Mouse (Mus musculus): ENCODE results near the gene Rhbdf1.
"Not testable (repeated sequence)": the region's sequence is repeated elsewhere in the genome, so short reads cannot be mapped to it uniquely, and the experiment has no call there.

Gene Rhbdf1

GRCm38 (mm10) chr11:32221225-32221950, 712 bp downstream of the Rhbdf1 start:
- no peak for DNase-seq (ENCODE audit: low spot score in 2 of 2)

GRCm38 (mm10) chr11:32220607-32221224, 1.4 kb downstream of the Rhbdf1 start:
- no peak for DNase-seq (ENCODE audit: low spot score in 2 of 2)

GRCm38 (mm10) chr11:32219287-32219686, 2.8 kb downstream of the Rhbdf1 start:
- DNase-seq (ENCODE audit: low spot score in 2 of 2) = no peak

DNA sequence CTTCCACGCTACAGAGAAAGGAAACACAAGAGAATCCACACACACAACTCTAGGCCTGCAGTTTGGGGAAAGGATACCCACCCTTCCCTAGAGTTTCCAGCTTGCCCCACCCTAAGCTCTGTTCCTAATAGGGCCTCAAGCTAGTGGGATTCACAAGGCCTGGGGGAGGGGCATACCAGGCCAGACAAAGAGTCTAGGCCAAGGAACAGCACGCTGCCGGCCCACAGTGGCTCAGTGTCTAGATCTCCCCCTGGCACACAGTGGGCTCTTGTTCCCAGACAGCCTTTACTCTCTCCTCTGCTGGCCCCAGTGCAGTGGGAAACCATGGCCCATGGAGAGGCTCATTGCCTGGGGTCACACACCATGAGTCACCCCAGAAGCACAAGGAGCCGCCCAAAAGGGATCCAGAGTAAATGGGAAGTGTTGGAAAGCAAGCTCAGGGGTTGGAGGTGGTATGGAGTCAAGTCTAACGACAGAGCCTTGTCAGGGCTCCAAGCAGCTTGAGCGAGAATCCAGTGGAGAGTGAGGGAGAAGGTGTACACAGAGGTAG, 3.5 kb downstream of the Rhbdf1 start:
- DNase-seq (ENCODE audit: low spot score in 2 of 2) = no peak

GRCm38 (mm10) chr11:32216851-32217250, 5.2 kb downstream of the Rhbdf1 start:
- DNase-seq (ENCODE audit: low spot score in 2 of 2) = no peak

DNA sequence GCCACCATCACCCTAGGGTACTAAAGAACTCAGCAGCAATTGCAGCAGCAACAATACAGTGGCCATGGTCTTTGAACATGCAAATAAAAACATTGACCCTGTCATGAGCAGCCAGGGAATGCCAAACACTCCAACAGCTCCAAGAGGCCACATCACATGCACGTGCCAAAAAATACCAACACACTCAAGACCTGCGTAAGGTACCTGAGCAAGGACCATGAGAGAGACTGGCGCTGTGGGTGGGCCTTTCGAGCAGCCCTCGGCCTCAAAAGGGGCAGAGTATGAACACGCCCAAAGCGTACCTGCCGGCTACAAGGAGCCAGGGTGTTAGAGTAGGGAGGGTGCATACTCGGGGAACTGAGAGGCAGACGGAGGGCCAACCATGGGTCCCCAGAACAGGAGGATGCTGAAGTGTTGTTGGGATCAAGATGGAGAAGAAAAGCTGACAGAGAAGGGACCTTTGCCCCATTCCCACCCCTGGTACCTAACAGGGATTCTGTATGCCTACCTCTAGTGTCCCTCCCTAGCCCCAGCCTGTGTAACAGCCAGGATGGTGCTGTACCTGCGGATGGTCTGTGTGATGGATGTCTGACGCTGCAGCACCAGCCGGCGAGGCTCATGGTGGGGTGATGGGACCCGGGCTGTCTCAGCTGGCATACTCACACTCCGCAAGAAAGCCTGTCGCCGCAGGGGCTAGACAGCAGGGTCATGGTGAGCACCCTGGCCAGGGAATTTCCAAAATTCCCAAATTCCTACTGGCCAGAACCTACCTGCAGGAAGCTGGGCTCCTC, 6.5 kb downstream of the Rhbdf1 start:
- DNase-seq (ENCODE audit: low spot score in 2 of 2) = no peak

GRCm38 (mm10) chr11:32210623-32211022, 11.5 kb downstream of the Rhbdf1 start:
- DNase-seq (ENCODE audit: low spot score in 2 of 2) = no peak

DNA sequence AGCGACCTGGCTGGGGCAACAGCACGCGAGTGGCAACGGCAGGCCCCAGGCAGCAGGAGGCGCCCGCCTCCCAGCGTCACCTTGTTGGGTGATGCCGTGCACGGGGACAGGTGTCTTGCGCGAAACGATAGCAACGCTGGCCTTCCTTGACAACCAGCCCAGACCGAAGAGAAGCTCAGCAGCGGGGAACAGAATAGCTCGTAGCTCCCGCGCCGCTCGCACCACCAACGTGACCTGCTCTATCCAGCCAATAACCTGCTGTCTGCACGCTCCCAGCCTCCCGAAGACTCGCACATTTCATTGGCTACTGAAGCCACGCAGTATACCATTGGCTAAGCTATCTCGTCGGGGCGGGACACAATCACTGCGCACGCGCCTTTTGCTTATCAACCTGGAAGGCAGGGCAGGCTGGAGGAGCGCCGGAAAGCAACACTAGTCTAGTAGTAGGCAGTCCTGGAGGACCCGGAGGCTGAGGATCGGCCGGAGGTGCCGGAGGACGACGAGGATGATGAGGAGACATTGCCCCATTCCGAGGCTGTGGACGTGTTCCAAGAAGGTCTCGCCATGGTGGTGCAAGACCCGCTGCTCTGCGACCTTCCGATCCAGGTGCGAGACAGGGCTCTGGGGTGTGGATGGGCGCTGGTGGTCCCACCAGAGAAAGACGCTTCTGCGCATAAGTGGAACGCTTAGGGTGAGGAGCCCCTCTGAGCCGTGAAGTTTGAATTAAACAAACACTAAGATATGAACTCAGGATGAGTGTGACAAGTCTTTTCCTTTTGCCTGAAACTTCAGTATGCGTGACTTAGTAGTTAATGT, 16.8 kb downstream of the Rhbdf1 start, which contains the start of gene Snrnp25:
Snrnp25 (plus strand) TSS at position 358 of the 816 bp plus-strand sequence.
- peak; percentile 94 to 95 for DNase-seq (ENCODE audit: low spot score in 2 of 2)

- DNase-seq (ENCODE audit: low spot score in 2 of 2) = no peak
Measured at GRCm38 (mm10) chr11:32201922-32202685, 20.0 kb downstream of the Rhbdf1 start.

GRCm38 (mm10) chr11:32200992-32201391, 21.1 kb downstream of the Rhbdf1 start:
- not testable (repeated sequence) for DNase-seq (ENCODE audit: low spot score in 2 of 2)

DNA sequence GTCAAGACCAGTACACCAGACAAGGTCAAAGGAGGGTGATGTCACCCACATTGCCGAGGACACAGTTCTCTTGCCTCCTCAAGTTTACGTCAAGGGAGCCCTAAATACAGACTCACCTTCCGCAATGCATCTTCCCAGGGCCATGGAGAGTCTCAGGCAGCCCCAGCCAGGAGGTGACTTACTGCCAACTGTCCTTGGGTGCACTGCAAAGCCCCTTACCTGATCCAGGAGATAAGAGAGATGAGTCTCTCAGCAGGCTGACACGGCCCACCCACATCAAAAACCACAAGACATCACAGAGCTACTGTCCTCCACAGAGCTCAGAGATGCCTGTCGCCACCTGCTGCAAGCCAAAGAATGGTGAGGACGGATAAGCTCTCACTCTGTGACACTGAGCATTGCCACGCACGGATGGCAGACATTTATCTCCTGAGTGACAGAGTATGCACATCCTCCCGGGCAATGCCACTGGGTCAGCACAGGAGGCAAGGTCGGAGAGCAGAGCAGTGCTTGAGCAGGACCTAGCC, 22.0 kb downstream of the Rhbdf1 start, which contains the start of gene Il9r:
Il9r (minus strand) TSS at position 205 of the 527 bp plus-strand sequence.
- no peak for DNase-seq (ENCODE audit: low spot score in 2 of 2)

- DNase-seq (ENCODE audit: low spot score in 2 of 2) = no peak
Measured at GRCm38 (mm10) chr11:32199230-32199629, 22.9 kb downstream of the Rhbdf1 start.

DNA sequence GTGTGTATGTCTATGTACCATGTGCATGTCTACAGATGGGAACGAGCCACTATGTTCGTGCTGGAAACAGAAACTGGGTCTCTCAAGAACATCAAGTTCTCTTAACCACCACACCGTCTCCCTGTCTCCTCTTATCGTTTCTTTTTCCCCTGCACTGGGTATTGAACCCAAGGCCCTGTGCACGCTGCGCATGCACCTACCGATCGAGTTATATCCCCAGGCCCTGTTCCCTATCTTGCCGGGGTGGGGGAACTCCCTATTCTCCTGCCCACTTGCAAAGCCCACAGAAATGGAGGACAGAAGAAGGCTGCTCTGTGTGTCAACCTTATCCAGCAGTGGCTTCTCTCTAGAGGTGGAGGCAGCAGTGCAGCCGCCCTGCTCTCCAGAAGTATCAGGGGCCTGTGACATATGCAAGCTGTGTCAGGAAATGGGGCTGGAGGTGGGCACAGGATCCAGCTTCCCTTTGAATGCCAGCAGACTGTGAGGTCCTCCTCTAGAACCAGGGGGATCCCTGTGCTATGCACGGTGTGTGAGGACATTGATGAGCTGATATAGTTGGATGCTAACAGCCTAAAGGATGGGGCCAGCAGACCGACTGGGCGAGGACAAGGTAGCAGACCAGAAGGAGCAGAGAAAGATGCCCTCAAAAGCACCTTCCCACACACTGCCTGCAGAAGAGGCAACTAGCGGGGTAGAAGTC, 23.7 kb downstream of the Rhbdf1 start:
- no peak for DNase-seq (ENCODE audit: low spot score in 2 of 2)

DNA sequence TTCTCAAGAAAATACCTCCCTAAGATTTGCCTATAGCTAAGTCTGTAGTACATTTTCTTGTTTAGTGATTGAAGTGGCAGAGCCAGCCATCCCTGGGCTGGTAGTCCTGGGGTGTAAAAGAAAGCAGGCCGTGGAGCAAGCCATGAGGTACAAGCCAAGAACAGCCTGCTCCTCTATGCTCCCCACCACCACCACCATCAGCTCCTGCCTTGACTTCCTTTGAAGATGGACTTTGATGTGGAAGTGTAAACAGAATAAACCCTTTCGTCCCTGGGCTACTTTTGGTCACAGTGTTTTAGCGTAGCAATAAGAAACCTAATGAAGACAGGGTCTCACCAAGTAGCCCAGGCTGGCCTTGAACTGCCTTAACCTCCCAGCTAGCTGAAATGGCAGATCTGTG, 24.3 kb downstream of the Rhbdf1 start:
- no peak for DNase-seq (ENCODE audit: low spot score in 2 of 2)

- DNase-seq (ENCODE audit: low spot score in 2 of 2) = no peak
Measured at GRCm38 (mm10) chr11:32196727-32197126, 25.4 kb downstream of the Rhbdf1 start.

DNA sequence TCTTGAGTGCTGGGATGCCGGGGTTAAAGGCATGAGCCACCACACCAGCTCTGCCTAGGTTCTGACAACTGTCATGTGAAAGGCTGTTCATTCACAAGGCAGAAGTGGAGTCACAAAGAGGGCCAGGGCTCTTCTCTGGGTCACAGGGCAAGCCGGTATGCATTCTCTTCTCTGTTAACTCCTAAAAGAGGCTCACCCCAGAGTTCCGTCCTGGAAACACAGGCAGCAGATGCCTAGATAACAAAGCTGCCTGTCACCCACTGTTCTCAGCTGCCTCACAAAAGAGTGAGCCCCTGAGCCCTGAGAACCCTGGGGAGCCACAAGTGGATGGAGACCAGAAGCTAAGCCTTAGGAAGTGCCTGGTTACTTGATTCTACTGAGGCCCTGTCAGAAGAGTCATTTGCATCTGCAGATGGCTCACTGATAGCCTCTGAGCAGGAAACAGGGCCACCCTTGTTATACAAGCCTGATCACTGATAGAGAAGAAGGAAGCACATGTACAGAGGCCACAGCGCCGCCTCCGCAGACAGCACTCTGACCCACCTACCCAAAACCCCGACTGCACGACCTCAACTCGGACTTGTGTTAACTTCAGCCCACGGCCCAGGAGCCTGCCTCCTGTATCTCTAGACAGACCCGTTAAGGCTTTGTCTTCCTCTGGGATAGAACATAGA, 26.1 kb downstream of the Rhbdf1 start:
- no peak for DNase-seq (ENCODE audit: low spot score in 2 of 2)

GRCm38 (mm10) chr11:32194626-32195025, 27.5 kb downstream of the Rhbdf1 start:
- DNase-seq (ENCODE audit: low spot score in 2 of 2) = no peak

GRCm38 (mm10) chr11:32194086-32194485, 28.0 kb downstream of the Rhbdf1 start:
- no peak for DNase-seq (ENCODE audit: low spot score in 2 of 2)

GRCm38 (mm10) chr11:32193156-32193555, 28.9 kb downstream of the Rhbdf1 start:
- DNase-seq (ENCODE audit: low spot score in 2 of 2) = no peak

Measured in frontal cortex, postnatal 14 days (tissue).